Mouse (Mus musculus) bone marrow macrophage, adult 2 months (primary cell): ENCODE results near the gene Cib4. TPM values are rescaled to one million over a fixed set of nuclear protein-coding genes. Genes with fewer than 3 reads are reported as not detected.

Experiments used
- H3K27ac ChIP-seq: 2 replicates; pipeline ENCODE4 v1.5.1; 2012; ENCODE audit warnings: low read depth, low read length; ENCODE audit not compliant: insufficient read depth
- H3K4me1 ChIP-seq: 2 replicates; pipeline ENCODE4 v1.6.1; 2012; ENCODE audit warnings: low read length; ENCODE audit not compliant: control insufficient read depth, insufficient read depth
- H3K4me3 ChIP-seq: 2 replicates; pipeline ENCODE4 v1.5.1; 2012; ENCODE audit warnings: mild to moderate bottlenecking, low read length, moderate library complexity; ENCODE audit not compliant: insufficient read depth
- CTCF ChIP-seq: IDR thresholded peaks from 2 replicates; pipeline ENCODE4 v1.5.1; 2012; ENCODE audit warnings: low read depth, mild to moderate bottlenecking, low read length, moderate library complexity
- POLR2A ChIP-seq: IDR thresholded peaks from 2 replicates; pipeline ENCODE4 v1.6.1; 2012; ENCODE audit warnings: mild to moderate bottlenecking, low read depth, low read length, borderline replicate concordance
- polyA plus RNA-seq: library from polyadenylated mRNA; stranded (reverse); fragments of >200 nt; gene quantifications from 2 replicates; pipeline ENCODE4 v1.2.4, GENCODE M21; 2012; ENCODE audit not compliant: missing spikeins, insufficient read depth, insufficient read length

The Cib4 gene
- not detected in 2 replicates for polyA plus RNA-seq

- Histone ChIP-seq H3K4me1 (no peaks in the 10 kb centered on the region), H3K27ac (no peak within 1 kb of the TSS), H3K4me3 (no peak within 1 kb of the TSS)
- no peak for TF ChIP-seq POLR2A
- no peak for TF ChIP-seq CTCF
Observed at GRCm38 (mm10) chr5:30545698-30546097, at the start of gene Cib4. Cib4 (minus strand) TSS chr5:30545836.

- Histone ChIP-seq H3K27ac (no peak overlapping the region), H3K4me3 (no peak overlapping the region), H3K4me1 (no peaks in the 10 kb centered on the region)
- TF ChIP-seq POLR2A (no peak), CTCF (no peak)
Observed at GRCm38 (mm10) chr5:30594953-30595560, 49.4 kb upstream of the Cib4 start.

GRCm38 (mm10) chr5:30593811-30594504, 48.3 kb upstream of the Cib4 start:
- TF ChIP-seq CTCF (no peak), POLR2A (no peak)
- Histone ChIP-seq H3K4me1 (no peaks in the 10 kb centered on the region), H3K4me3 (no peak overlapping the region), H3K27ac (no peak overlapping the region)

- no peak overlapping the region for H3K4me3 ChIP-seq
- TF ChIP-seq CTCF = no peak
- TF ChIP-seq POLR2A = no peak
- no peak overlapping the region for H3K27ac ChIP-seq
- no peaks in the 10 kb centered on the region for H3K4me1 ChIP-seq
Observed at GRCm38 (mm10) chr5:30593360-30593759, 47.7 kb upstream of the Cib4 start.

- TF ChIP-seq POLR2A (no peak), CTCF (no peak)
- H3K27ac ChIP-seq = no peak overlapping the region
- H3K4me3 ChIP-seq = no peak overlapping the region
- no peaks in the 10 kb centered on the region for H3K4me1 ChIP-seq
Observed at GRCm38 (mm10) chr5:30592279-30592980, 46.8 kb upstream of the Cib4 start.

GRCm38 (mm10) chr5:30591786-30592185, 46.1 kb upstream of the Cib4 start:
- no peak overlapping the region for H3K27ac ChIP-seq

GRCm38 (mm10) chr5:30591205-30591731, 45.6 kb upstream of the Cib4 start:
- no peaks in the 10 kb centered on the region for H3K4me1 ChIP-seq
- no peak overlapping the region for H3K4me3 ChIP-seq
- TF ChIP-seq CTCF (no peak), POLR2A (no peak)
- no peak overlapping the region for H3K27ac ChIP-seq

More at GRCm38 (mm10) chr5:30591786-30592185, 46.1 kb upstream of the Cib4 start:
- TF ChIP-seq CTCF (no peak), POLR2A (no peak)
- no peaks in the 10 kb centered on the region for H3K4me1 ChIP-seq
- no peak overlapping the region for H3K4me3 ChIP-seq

- no peaks in the 10 kb centered on the region for H3K4me1 ChIP-seq
- no peak overlapping the region for H3K4me3 ChIP-seq
- TF ChIP-seq CTCF (no peak), POLR2A (no peak)
- no peak overlapping the region for H3K27ac ChIP-seq
Observed at GRCm38 (mm10) chr5:30590231-30590630, 44.6 kb upstream of the Cib4 start.

- Histone ChIP-seq H3K4me1 (no peaks in the 10 kb centered on the region), H3K4me3 (no peak overlapping the region), H3K27ac (no peak overlapping the region)
- TF ChIP-seq POLR2A (no peak), CTCF (no peak)
Observed at GRCm38 (mm10) chr5:30589546-30589945, 43.9 kb upstream of the Cib4 start.

- H3K27ac ChIP-seq = no peak overlapping the region
- no peaks in the 10 kb centered on the region for H3K4me1 ChIP-seq
- no peak overlapping the region for H3K4me3 ChIP-seq
- TF ChIP-seq POLR2A = no peak
- no peak for TF ChIP-seq CTCF
Observed at GRCm38 (mm10) chr5:30589069-30589468, 43.4 kb upstream of the Cib4 start.
